Mouse (Mus musculus) Patski (cell line): ENCODE measurements around the gene Atp7b. TPM values are rescaled to one million over a fixed set of nuclear protein-coding genes. Genes with fewer than 3 reads are reported as not detected.

ENCODE experiments used
- ATAC-seq: fragments of 100-300 bp; one replicate; pipeline ENCODE4 v1.8.0; 2021
- CTCF ChIA-PET: fragments of 350-600 bp; sonication (Branson Sonifier 250); formaldehyde crosslinking; loops from one replicate; lab custom pipeline; 2022; ENCODE audit warnings: inconsistent platforms; lab: Charles Lee
- POLR2A ChIA-PET: fragments of 350-600 bp; sonication (Branson Sonifier 250); formaldehyde crosslinking; loops from one replicate; lab custom pipeline; 2022; ENCODE audit warnings: antibody characterized with exemption, inconsistent platforms; lab: Charles Lee
- DNase-seq: peaks from one replicate; pipeline ENCODE4 v3.0.0-alpha.2; 2011; ENCODE audit warnings: low read depth, low spot score
- H3K27me3 ChIP-seq: fragments of 371-371 bp; one replicate; pipeline ENCODE4 v1.5.1; 2021
- CTCF ChIP-seq: fragments of 100-300 bp; IDR thresholded peaks from one replicate; pipeline ENCODE4 v1.5.1; 2021
- in situ Hi-C: fragments of 300-500 bp; cut with MboI; formaldehyde crosslinking; loops from 3 replicates; pipeline ENCODE4 v1.11.1; 2018; ENCODE audit warnings: low pct_unique_long_range_greater_than_20kb, mixed read lengths
- polyA plus RNA-seq: library from polyadenylated mRNA; unstranded; gene quantifications from one replicate; pipeline ENCODE4 v1.2.3, GENCODE M21; 2021

The Atp7b gene
- polyA plus RNA-seq, 1 experiment from 2014 or later = 0.32 TPM

GRCm38 (mm10) chr8:21981664-21982337, 78.3 kb downstream of the Atp7b start:
- POLR2A ChIA-PET = interaction anchor here (0.6 kb wide), 1 partner anchor 12 kb away, joined by 3 read pairs; no protein-coding TSS in a partner anchor
- TF ChIP-seq CTCF = peak; percentile 46
- peaks cover 4% of the 10 kb centered on the region for H3K27me3 ChIP-seq
- in situ Hi-C loops = no loop called here
- DNase-seq = no peak
- no peak for ATAC-seq
- CTCF ChIA-PET = interaction anchor here (0.9 to 1.6 kb wide), 5 partner anchors 8 to 66 kb away, joined by 3 to 6 read pairs (median 3); no protein-coding TSS in a partner anchor

- POLR2A ChIA-PET = no interaction called here
- no peak for TF ChIP-seq CTCF
Observed at GRCm38 (mm10) chr8:21978193-21978592, 81.9 kb downstream of the Atp7b start.

GRCm38 (mm10) chr8:21969475-21969874, 90.6 kb downstream of the Atp7b start, which contains the start of gene Ccdc70:
Gene Ccdc70 (plus strand): TSS chr8:21969775.
- CTCF ChIA-PET = no interaction called here
- in situ Hi-C loops = no loop called here
- TF ChIP-seq CTCF = no peak
- no peak for DNase-seq
- H3K27me3 ChIP-seq = no peaks in the 10 kb centered on the region
- no peak for ATAC-seq
- POLR2A ChIA-PET = no interaction called here

More at GRCm38 (mm10) chr8:21978193-21978592, 81.9 kb downstream of the Atp7b start:
- ATAC-seq = no peak
- in situ Hi-C loops = loop anchor here (10.0 kb wide), 1 partner anchor 63 kb away; no protein-coding TSS in a partner anchor
- CTCF ChIA-PET = interaction anchor here (0.9 to 1.9 kb wide), 2 partner anchors 12 to 14 kb away, joined by 3 to 6 read pairs; no protein-coding TSS in a partner anchor
- DNase-seq = no peak
- peaks cover 8% of the 10 kb centered on the region for H3K27me3 ChIP-seq

- ATAC-seq = no peak
- ChIA-PET CTCF (no interaction called here), POLR2A (no interaction called here)
- H3K27me3 ChIP-seq = no peaks in the 10 kb centered on the region
- no peak for TF ChIP-seq CTCF
- no peak for DNase-seq
- in situ Hi-C loops = no loop called here
Observed at GRCm38 (mm10) chr8:21966646-21967045, 93.5 kb downstream of the Atp7b start.

GRCm38 (mm10) chr8:21958414-21958813, 101.7 kb downstream of the Atp7b start, which contains the start of gene Fam90a1a:
Gene Fam90a1a (plus strand): TSS chr8:21958714.
- ATAC-seq (no peak), DNase-seq (no peak)
- peaks cover 3% of the 10 kb centered on the region for H3K27me3 ChIP-seq
- TF ChIP-seq CTCF = no peak
- ChIA-PET CTCF (interaction anchor here (1.5 kb wide), 1 partner anchor 202 kb away, joined by 3 read pairs; no protein-coding TSS in a partner anchor), POLR2A (no interaction called here)
- in situ Hi-C loops = loop anchor here (5.0 kb wide), 1 partner anchor 201 kb away; no protein-coding TSS in a partner anchor

GRCm38 (mm10) chr8:21956336-21956735, 103.8 kb downstream of the Atp7b start:
- POLR2A ChIA-PET = no interaction called here
- no peak for ATAC-seq
- CTCF ChIA-PET = no interaction called here
- in situ Hi-C loops = loop anchor here (5.0 kb wide), 1 partner anchor 199 kb away; no protein-coding TSS in a partner anchor
- no peak for DNase-seq
- H3K27me3 ChIP-seq = peaks cover 3% of the 10 kb centered on the region
- TF ChIP-seq CTCF = no peak

- ATAC-seq = no peak
- CTCF ChIA-PET = interaction anchor here (0.7 kb wide), 1 partner anchor 183 kb away, joined by 3 read pairs; no protein-coding TSS in a partner anchor
- POLR2A ChIA-PET = no interaction called here
- peak; percentile 78 for TF ChIP-seq CTCF
- H3K27me3 ChIP-seq = no peaks in the 10 kb centered on the region
- in situ Hi-C loops = loop anchor here (5.0 kb wide), 1 partner anchor 198 kb away; no protein-coding TSS in a partner anchor
- no peak for DNase-seq
Observed at GRCm38 (mm10) chr8:21955321-21955720, 104.8 kb downstream of the Atp7b start.

- ATAC-seq (no peak), DNase-seq (no peak)
- H3K27me3 ChIP-seq = peaks cover 12% of the 10 kb centered on the region
- in situ Hi-C loops = no loop called here
- TF ChIP-seq CTCF = no peak
- CTCF ChIA-PET = no interaction called here
- POLR2A ChIA-PET = no interaction called here
Observed at GRCm38 (mm10) chr8:21947311-21948017, 112.6 kb downstream of the Atp7b start.

GRCm38 (mm10) chr8:21946462-21946861, 113.6 kb downstream of the Atp7b start, which contains the start of gene Defb13:
Gene Defb13 (plus strand): TSS chr8:21946762.
- ChIA-PET CTCF (no interaction called here), POLR2A (no interaction called here)
- H3K27me3 ChIP-seq = peaks cover 12% of the 10 kb centered on the region
- in situ Hi-C loops = no loop called here
- no peak for TF ChIP-seq CTCF
- ATAC-seq = no peak
- DNase-seq = no peak

Other genes with a start within 250 kb of the Atp7b start
- gene Defb50, start 236.8 kb downstream of the Atp7b start, polyA plus RNA-seq = not detected
- gene Defb2, start 220.4 kb downstream of the Atp7b start, polyA plus RNA-seq = not detected
- gene Defb10, start 201.4 kb downstream of the Atp7b start, polyA plus RNA-seq = not detected
- not detected for gene Defb9, start 174.9 kb downstream of the Atp7b start, polyA plus RNA-seq
- not detected for gene Defb11, start 153.9 kb downstream of the Atp7b start, polyA plus RNA-seq
- not detected for gene Defb15, start 127.6 kb downstream of the Atp7b start, polyA plus RNA-seq
- not detected for gene Defb35, start 122.0 kb downstream of the Atp7b start, polyA plus RNA-seq
- not detected for gene Defb13, start 113.5 kb downstream of the Atp7b start, polyA plus RNA-seq
- not detected for gene Fam90a1a, start 101.6 kb downstream of the Atp7b start, polyA plus RNA-seq
- gene Ccdc70, start 90.5 kb downstream of the Atp7b start, polyA plus RNA-seq = not detected
- 13.7 TPM for gene Alg11, start 416 bp upstream of the Atp7b start, polyA plus RNA-seq
- 3.4 TPM for gene Nek5, start 64.7 kb upstream of the Atp7b start, polyA plus RNA-seq
- gene Nek3, start 106.1 kb upstream of the Atp7b start, polyA plus RNA-seq = 7.3 TPM
- gene Ckap2, start 125.5 kb upstream of the Atp7b start, polyA plus RNA-seq = 30.9 TPM
- 29.6 TPM for gene Vps36, start 132.5 kb upstream of the Atp7b start, polyA plus RNA-seq
- 0.36 TPM for gene Thsd1, start 167.0 kb upstream of the Atp7b start, polyA plus RNA-seq
- not detected for gene Tpte, start 223.1 kb upstream of the Atp7b start, polyA plus RNA-seq